Mouse (Mus musculus): ENCODE data around the gene Map4k3.

Map4k3 gene

DNA sequence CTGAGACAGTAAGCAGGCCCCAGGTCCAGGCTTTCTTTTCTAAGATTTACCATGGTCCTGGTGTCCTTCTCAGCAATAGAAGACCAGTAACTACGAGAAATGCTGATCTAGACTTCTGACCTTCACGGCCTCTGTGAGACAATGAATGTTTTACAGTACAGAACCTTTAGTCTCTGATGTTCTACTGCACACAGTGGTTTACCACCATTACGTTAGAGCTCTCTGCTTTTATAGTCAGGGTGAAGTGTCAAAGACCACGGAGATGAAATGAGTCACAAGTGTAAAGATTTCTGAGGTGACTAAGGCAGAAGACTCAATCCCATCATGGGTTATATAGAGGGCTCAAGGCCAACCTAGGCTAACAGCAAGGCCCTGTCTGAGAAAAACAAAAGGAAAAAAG, 95.9 kb downstream of the Map4k3 start:
- in situ Hi-C loops (cut with MboI), result no loop called here

DNA sequence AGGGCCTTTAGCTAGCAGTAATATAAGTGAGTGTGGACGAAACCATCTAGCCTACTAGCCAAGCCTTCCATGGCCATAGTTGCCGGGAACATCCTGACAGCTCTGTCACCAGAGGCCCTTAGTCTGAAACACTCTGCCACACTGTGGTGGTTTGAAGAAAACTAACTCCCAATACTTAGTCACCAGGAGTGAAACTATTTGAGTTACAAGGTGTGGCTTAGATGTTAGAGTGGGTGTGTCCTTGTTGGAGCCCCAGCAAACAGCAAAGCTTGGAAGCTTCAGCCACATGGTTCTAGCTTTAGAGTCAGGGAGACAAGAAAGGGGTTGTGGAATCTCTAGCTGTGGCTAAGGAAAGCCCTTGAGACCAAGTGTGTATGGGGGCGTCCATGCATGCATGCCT, 97.3 kb downstream of the Map4k3 start:
- in situ Hi-C loops (cut with MboI), result no loop called here

DNA sequence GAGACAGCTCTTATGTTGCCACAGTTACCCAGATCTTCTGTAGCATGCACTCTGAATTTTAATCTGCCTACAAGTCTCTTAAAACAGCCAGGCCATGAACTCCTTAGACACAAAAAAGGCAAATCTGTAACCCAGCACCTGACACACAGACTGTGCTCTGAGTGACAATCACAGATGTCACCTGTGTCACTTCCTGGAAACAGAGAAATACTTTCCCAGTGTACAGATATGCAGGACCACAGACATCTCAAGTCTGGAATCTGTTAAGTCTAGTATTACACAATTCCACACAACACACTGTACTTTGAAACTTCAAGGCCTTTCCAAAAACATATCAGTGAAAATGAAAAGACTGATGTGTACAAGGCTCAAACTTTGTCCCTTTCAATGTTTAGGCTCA, 103.3 kb downstream of the Map4k3 start:
- in situ Hi-C loops (cut with MboI), result no loop called here

DNA sequence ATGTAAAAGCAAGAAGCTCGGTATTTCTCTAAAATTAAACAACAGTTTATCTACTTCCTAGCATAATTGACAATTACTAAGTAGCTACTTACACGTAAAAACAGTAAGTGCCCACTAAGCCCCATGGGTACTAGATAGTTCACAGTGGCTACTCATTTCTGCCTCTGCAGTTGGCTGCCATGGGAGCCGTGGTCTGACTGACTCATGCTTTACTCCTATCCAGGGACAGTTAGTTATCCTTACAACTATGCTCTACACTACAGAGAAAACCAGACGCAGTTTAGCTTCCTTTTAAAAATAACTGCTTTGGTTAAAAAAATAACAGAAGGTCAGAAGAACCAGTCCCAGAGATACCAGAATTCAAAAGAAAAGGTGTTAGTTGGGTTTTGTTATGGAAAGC, 106.6 kb downstream of the Map4k3 start:
- in situ Hi-C loops (cut with MboI), result no loop called here

DNA sequence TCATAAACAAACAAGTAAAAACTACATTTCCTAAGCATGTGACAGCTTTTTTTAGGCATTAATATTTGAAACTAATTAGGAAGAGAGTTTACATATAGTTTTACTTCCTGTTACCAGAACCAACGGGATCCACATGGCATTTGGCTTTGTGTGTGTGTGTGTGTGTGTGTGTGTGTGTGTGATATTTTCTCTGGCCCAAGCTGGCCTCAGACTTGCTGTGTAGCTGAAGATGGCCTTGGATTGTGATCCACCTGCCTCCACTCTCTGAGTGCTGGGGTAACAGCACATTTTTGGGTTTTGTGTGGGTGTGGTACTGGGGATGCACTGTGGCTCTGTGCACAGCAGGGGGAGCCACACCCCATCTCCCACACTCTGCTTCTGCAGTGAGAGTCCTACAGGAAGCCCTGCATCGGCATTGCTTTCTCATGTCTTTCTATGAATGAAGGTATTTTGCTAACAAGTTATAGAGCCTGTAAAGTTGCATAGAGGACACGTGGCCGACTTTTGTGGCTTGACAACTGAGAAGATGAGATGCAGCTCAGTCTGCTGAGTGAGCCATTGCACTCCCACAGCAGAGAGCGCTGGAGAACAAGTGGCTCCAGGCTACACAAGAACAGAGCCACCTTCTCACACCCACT, 107.4 kb downstream of the Map4k3 start:
- in situ Hi-C loops (cut with MboI), result no loop called here

DNA sequence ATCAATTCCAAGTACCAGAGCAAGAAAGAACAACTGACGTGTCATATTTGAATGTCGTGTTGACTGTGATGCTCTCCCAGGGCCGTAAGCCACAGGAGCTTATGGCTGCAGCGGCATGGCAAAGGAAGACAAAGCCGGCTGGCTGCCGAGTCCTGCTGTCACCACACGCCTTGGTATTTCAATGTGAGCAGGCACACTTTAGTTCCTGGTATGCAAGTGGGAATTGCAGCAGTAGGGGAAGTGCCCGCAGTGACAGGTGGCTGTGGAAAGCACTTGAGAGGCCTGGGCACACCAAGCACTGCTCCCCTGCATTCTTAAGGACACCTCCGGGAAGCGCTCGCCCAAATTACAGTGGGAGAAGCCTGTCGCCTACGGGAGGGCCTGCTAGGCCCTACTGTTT, 108.7 kb downstream of the Map4k3 start:
- in situ Hi-C loops (cut with MboI), result no loop called here

DNA sequence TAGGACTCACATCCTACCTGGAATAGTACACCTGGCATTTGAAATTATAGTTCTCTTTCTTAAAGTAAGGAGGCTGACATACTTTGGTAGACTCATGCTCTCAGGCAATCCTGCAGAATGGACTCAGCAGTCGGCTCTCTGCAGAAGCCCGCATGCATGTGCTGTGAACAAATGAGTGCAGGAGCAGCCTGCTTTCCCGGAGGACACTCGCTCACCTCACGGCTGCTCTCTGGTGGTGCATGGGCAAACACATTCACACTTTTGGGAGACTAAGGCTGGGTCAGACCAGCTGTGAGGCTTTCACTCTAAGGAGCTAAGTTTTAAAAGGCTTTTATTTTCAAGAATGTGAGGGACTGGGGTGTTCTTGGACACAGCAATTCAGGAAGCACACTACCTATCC, 109.4 kb downstream of the Map4k3 start:
- in situ Hi-C loops (cut with MboI), result no loop called here

DNA sequence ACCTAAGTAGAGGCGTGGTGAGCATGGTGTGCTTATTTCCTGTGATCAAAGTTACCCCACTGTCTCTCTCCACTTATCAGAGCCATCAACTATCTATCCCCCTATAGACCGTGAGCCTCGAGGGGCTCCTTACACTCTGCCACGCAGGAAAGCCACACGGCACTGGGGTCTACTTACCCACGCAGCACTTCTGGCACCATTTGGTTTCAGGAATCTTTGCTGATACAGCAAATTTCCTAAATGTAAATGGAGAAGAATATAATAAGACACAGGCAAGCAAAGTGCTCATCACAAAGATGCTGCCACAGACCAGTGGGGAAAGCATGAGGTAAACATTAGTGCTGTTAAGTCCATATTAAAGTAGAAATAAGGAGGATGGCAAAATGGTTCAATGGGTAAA, 124.5 kb downstream of the Map4k3 start:
- in situ Hi-C loops (cut with MboI), result no loop called here

DNA sequence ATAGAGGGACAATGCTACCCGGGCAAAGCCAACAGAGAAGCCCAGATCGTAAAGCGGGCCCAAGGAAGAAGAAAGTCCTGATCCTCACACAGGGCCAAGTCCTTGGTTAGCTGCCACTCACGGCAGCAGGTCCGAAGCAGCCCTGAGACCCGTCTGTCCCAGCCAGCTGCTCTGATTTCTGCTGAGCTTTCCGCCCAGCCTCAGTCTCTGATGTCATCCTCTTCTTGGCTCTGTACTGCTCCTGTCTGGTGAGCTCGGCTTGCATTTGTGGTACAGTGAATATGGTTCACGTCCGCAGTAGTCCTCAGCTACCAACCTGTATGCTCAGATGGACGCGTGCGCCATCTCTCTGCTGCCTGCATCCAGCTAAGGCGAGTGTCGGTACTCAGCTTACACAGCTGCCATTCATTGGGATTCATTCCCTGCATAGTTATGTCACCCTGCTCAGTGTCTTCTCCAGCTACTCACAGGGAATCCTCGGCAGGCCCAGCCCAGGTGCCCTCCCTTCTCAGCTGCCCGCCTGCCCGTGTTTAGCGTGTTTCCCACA, 125.1 kb downstream of the Map4k3 start:
- in situ Hi-C loops (cut with MboI), result no loop called here

DNA sequence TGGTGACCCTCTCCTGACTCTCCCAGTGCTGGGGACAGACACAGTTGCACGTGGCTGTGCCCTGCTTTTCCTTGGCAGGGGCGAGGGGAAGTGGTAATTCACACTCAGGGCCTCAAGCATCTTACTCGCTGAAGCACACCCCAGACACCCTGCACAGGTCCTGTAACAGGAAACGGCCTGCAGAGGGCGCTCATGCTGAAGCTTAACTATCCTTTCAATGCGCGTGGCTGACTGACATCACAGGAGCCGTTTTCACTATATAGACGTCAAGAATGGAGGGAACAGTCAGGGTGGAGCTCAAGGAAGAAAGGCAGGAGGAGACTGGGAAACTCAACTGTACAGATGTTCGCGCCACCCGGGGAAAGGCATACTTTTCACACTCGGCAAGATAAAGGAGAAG, 126.9 kb downstream of the Map4k3 start:
- in situ Hi-C loops (cut with MboI), result no loop called here

DNA sequence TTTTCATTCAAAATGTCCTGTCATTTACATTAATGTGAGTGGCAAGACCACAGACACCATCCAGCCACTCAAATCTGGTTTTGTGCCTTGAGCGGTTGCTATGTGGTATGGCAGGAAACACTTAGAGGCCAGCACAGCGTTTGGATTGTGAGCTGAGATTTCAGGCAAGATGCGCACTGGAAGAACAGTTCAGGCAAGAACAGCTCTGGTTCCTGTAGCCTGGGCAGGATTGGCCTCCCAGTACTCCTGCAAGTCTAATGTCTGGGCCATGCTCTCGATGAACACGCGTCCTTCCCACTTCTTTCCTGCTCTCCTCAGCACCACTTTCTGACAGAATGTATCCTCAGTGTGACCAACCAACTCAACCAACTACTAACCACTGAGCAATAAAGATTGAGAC, 145.2 kb downstream of the Map4k3 start:
- in situ Hi-C loops (cut with MboI), result no loop called here

DNA sequence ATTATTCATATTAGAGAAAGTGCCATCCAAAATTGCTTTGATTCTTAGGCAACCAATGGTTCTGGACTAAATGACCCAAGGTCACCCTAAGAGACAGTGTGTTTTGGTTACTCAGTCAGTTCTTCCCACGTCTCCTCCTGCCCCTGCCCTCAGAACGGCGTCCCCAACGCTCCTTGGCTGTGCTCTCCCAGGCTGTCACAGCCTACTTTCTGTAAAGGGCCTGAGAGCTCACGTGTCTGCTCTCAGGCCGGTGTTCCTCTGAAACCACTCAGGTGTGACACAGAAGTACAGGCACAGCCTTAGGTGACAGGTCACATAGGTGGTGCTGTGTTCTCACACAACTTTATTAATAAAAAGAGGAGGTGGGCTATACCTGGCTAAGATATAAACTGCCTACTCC, 148.4 kb downstream of the Map4k3 start:
- in situ Hi-C loops (cut with MboI), result no loop called here

DNA sequence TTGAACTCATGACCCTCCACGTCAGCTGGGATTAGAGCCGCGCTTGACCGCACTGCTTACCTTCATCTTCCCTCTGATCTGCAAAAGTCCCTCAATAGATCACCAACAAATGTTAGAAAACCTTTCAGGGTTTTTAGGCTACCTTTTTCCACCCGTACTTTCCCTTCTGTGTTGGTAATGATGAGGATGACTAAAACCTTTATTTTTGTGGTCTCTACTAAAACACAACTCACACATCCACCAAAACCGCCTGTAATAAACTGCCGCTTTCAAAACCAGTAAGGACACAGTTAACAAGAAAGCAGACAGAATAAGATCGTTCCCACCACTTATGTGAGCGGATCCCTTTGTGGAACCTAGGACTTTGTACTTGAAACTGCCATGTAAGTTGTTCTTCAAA, 149.2 kb downstream of the Map4k3 start:
- in situ Hi-C loops (cut with MboI), result no loop called here

DNA sequence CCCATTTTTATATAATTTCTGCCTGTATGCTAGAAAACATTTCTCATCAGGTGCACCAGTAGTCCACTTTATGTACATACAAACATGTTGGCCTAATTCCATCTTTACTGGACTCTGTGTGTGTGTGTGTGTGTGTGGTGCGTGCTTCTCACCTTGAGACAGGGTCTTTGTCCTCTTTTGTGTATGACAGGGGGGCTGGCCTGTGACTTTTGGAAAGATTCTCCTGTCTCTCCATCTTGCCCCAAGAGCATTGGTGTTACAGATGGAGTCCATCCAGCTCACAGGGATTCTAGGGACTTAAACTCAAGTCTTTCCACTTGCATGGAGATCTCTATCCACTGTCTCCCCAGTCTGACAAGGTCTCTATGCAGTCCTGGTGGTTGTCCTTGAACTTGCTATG, 150.2 kb downstream of the Map4k3 start:
- in situ Hi-C loops (cut with MboI), result no loop called here

DNA sequence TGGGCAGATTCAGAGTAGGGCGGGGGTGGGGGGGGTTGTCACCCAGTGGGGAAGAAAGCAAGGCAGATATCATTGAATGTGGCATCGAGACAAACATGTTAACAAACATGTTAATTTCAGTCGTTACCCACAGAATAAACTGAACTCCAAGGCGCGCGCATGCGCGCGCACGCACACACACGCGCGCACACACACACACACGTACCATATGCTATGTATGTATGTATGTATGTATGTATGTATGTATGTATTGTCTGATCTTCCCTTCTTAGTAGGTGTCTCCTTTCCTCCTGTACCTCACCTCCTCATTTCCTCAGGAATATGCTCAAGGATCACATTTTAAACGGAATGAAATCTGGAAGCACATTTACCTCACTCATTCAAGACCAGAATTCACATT, 150.6 kb downstream of the Map4k3 start, which contains the start of gene Cdkl4:
Gene Cdkl4, minus strand, starts transcription at position 175 of the 400 bp plus-strand sequence.
- in situ Hi-C loops (cut with MboI), result no loop called here

DNA sequence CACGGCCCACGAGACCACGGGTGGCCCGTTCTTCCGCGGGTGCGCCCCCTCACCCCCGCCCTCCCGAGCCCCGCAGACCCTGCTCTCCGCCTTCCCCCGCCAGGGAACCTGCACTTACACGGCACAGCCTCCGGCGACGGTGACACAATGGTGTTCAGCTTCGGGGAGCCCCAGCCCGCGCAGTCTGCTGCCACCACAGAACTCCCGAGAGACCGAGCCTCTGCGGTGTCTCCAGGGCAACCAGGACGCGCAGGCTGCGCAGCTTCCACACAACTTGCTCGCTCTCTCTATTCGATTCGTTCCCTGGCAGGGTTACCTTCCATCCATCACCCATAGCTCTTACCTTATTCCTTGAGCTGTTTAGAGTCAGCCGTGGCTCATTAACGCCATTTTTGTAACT, 151.1 kb downstream of the Map4k3 start:
- in situ Hi-C loops (cut with MboI), result no loop called here

DNA sequence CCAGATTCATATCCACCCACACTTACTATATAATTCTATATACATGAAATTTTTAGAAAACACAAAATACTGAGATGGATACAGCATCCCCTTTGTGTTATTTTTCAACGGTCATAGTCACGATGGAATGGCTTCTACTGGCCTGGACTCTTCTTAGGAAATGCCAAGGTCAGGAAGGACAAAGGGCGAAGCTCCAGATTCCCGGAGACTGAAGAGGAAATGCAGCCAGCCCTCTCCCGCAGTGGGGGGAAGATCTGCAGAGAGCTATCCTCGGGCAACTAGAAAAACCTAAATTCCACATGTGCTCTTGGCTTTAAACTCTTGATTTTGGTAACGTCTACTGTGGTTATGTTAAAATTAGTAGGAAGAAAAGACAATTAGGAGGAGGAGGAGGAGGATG, 153.3 kb downstream of the Map4k3 start:
- in situ Hi-C loops (cut with MboI), result no loop called here

DNA sequence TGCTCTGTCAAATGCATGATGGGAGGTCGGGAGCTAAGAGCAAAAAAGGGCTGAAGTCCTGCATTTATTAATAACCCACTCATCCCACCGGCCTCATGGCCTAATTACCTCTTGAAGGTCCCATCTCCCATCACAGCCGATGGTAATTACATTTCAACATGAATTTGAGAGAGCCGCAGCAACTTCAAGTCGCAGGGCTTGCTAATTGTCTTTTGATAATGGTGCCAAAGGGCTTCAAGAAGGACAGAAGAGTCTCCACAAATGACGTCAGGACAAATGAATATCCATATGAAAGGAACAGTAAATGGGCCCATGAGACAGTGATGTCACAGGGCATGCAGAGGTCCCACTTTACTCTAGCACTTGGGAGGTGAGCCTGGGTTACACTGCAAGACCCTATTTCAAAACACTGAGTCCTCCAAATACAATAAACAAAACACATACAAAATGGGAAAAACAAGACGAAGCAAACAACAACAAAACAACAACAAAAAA, 153.8 kb downstream of the Map4k3 start:
- in situ Hi-C loops (cut with MboI), result loop anchor here (25.0 kb wide), 1 partner anchor 287 kb away; the partner anchor contains the start of genes Dhx57 and Morn2

DNA sequence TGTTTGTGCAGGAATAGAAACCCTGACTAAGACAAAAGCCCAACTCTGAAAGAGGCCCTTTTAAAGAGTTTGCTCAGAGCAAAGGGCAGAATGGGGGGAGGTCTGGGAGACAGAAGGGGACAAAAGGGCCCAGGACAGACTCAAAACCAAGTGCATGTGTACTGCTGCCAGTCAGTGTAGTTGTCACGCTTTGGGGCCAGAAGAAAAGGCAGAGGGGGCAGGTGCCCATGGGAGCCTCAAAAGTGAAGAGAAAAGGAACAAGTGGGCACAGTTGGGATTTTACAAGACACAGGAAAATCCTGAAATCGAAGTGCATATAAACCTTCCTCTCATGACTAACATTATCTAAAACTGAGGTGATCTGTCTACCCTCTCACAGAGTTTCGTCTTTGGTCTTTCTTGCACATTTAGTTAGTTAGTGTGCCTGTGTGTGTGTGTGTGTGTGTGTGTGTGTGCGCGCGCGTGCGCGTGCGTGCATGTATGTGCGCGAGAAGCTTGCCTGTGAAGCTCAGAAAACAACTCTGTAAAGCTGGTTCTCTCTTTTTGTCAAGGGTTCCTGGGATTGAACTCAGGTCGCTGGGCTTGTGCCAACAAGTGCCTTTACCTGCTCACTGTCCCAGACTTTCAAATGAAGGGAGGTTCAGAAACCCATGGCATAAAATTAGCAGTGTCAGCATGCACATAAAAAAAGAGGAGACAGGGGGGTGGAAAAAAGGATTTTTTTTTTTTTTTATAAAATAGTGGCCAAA, 155.9 kb downstream of the Map4k3 start:
- in situ Hi-C loops (cut with MboI), result loop anchor here (25.0 kb wide), 1 partner anchor 285 kb away; the partner anchor contains the start of genes Dhx57 and Morn2

DNA sequence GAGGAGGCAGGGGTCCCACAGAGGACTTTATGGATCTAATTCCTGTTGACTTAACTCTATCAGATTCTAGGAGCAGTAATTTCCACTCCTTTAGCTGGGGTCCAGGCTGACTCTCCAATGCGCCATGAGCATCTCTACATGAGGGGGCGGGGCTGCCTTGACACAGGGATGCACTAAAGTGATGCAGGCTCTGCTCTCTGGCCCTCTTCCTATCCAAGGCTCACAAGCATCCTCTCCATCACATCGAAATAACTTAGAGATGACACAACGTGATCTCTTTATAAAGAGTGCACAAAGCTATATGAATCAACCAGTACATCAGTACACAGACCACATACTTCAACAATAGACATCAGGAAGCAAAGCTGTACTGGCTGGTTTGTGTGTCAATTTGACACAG, 156.8 kb downstream of the Map4k3 start:
- in situ Hi-C loops (cut with MboI), result loop anchor here (25.0 kb wide), 1 partner anchor 284 kb away; the partner anchor contains the start of genes Dhx57 and Morn2

DNA sequence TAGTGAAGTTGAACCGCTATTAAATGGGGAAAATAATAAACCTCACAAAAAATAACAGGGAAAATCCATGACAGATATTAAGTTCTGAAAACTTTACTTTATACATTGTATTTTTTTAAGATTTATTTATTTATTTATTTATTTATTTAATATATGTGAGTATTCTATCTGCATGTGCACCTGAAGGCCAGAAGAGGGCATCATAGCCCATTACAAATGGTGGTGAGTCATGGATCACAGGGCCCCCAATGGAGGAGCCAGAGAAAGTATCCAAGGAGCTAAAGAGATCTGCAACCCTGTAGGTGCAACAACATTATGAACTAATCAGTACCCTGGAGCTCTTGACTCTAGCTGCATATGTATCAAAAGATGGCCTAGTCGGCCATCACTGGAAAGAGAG, 158.6 kb downstream of the Map4k3 start:
- in situ Hi-C loops (cut with MboI), result loop anchor here (25.0 kb wide), 1 partner anchor 282 kb away; the partner anchor contains the start of genes Dhx57 and Morn2

DNA sequence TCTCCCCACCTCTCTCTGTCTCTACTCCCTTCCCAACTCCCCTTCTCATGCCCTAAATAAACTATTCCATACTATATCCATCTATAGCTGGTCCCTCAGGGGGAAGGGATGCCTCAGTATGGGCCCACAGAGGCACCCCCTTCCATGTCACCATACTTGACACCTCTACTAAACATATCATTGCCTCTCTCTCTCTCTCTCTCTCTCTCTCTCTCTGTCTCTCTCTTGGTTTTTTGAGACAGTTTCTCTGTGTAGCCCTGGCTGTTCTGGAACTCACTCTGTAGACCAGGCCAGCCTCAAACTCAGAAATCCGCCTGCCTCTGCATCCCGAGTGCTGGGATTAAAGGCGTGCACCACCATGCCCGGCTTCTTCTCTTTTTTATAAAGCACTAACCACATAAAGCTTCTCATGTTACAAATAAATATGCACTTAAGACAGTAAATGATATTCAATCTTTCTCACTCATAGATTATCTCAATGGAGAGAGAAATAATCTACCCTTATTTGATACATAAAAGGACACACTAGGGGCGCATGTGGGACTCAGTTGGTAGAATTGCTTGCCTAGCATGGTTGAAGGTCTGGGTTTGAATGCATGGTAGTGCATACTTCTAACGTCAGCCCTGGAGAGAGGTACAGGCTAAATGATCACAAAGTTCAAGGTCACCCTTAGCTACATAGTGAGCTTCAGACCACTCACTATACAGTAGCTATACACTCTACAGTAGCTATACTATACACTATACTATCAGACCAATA, 159.3 kb downstream of the Map4k3 start:
- in situ Hi-C loops (cut with MboI), result loop anchor here (25.0 kb wide), 1 partner anchor 282 kb away; the partner anchor contains the start of genes Dhx57 and Morn2

Data from mature B cell (primary cell).